Mouse (Mus musculus) liver, embryonic 11.5 days (tissue): ENCODE results near the gene Rmdn2. TPM values are rescaled to one million over a fixed set of nuclear protein-coding genes. Genes with fewer than 3 reads are reported as not detected.

ENCODE experiments used
- ATAC-seq: fragments of 200-750 bp; cut with Nextera tagmentation; replicated peaks from 2 replicates; pipeline ENCODE4 v1.8.0; 2017; ENCODE audit warnings: moderate number of reproducible peaks, mild to moderate bottlenecking, moderate TSS enrichment, moderate library complexity; ENCODE audit not compliant: low FRiP score
- DNase-seq: peaks from one replicate; pipeline ENCODE4 v3.0.0-alpha.2; 2017; ENCODE audit warnings: low spot score
- H3K27ac ChIP-seq: fragments of 300-500 bp; sonication (generic); 2 replicates; pipeline ENCODE4 v1.5.1; 2014; ENCODE audit warnings: mild to moderate bottlenecking, low read depth, low read length, control low read depth
- H3K27me3 ChIP-seq: fragments of 300-500 bp; sonication (generic); replicated peaks from 2 replicates; pipeline ENCODE4 v1.6.1; 2014; ENCODE audit warnings: low read length, mixed read lengths; ENCODE audit not compliant: control insufficient read depth, insufficient read depth
- H3K36me3 ChIP-seq: fragments of 300-500 bp; sonication (generic); 2 replicates; pipeline ENCODE4 v1.6.1; 2014; ENCODE audit warnings: mild to moderate bottlenecking, low read length, moderate library complexity, mixed read lengths; ENCODE audit not compliant: control insufficient read depth, insufficient read depth
- H3K4me1 ChIP-seq: fragments of 300-500 bp; sonication (generic); replicated peaks from 2 replicates; pipeline ENCODE4 v1.6.1; 2014; ENCODE audit warnings: low read length, mixed read lengths; ENCODE audit not compliant: control insufficient read depth, insufficient read depth
- H3K4me2 ChIP-seq: fragments of 300-500 bp; sonication (generic); 2 replicates; pipeline ENCODE4 v1.6.1; 2014; ENCODE audit warnings: mild to moderate bottlenecking, control low read depth, moderate library complexity
- H3K4me3 ChIP-seq: fragments of 300-500 bp; sonication (generic); 2 replicates; pipeline ENCODE4 v1.5.1; 2014; ENCODE audit warnings: low read depth, low read length, control low read depth
- H3K9ac ChIP-seq: fragments of 300-500 bp; sonication (generic); 2 replicates; pipeline ENCODE4 v1.6.1; 2014; ENCODE audit warnings: low read depth, low read length, control low read depth
- H3K9me3 ChIP-seq: fragments of 300-500 bp; sonication (generic); 2 replicates; pipeline ENCODE4 v1.6.1; 2016; ENCODE audit warnings: low read length, inconsistent platforms, mixed read lengths; ENCODE audit not compliant: control insufficient read depth
- WGBS: fragments of 180-500 bp; shearing (Covaris S2); extraction: QIAGEN DNeasy Blood & Tissue Kit; methylation state at CpG from one replicate; pipeline ENCODE4 v1.1.7; 2014; 5-methylcytosine and 5-hydroxymethylcytosine counted together
- polyA plus RNA-seq: library from polyadenylated mRNA; unstranded; fragments of >200 nt; fragmentation: Nextera tagmentation; extraction: Ambion mirVana; gene quantifications from 2 replicates; pipeline ENCODE4 v1.2.1, GENCODE M21; 2014

The Rmdn2 gene
- polyA plus RNA-seq, 1 experiment from 2014 or later = 9.1 TPM

DNA sequence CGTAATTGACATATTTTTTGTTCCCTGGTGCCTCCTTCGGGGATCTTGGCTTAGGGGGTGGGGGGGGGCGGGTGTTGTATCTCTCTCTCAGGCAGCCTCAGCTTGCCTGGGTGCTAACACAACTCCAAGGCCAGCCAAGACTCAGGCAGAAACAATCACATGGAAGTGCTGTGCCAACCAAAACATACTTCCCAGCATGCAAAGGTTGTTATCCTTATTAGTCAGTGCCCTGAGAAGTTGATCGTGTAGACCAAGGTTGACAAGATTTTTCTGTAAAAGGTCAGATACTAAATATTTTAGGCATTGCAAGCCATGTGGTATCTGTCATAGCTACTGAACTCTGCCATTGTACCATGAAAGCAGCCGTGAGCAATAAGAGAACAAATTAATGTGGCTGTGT is 89.2 kb downstream of the Rmdn2 start:
- 85% methylated on average over 5 of the region's 5 CpGs for WGBS
- no peak for DNase-seq
- H3K4me2 ChIP-seq = no peak overlapping the region
- no peaks in the 10 kb centered on the region for H3K27me3 ChIP-seq
- H3K4me3 ChIP-seq = no peak overlapping the region
- no peak overlapping the region for H3K27ac ChIP-seq
- H3K4me1 ChIP-seq = no peaks in the 10 kb centered on the region
- no peaks in the 10 kb centered on the region for H3K36me3 ChIP-seq
- no peaks in the 10 kb centered on the region for H3K9me3 ChIP-seq
- ATAC-seq = no peak
- H3K9ac ChIP-seq = no peak overlapping the region

DNA sequence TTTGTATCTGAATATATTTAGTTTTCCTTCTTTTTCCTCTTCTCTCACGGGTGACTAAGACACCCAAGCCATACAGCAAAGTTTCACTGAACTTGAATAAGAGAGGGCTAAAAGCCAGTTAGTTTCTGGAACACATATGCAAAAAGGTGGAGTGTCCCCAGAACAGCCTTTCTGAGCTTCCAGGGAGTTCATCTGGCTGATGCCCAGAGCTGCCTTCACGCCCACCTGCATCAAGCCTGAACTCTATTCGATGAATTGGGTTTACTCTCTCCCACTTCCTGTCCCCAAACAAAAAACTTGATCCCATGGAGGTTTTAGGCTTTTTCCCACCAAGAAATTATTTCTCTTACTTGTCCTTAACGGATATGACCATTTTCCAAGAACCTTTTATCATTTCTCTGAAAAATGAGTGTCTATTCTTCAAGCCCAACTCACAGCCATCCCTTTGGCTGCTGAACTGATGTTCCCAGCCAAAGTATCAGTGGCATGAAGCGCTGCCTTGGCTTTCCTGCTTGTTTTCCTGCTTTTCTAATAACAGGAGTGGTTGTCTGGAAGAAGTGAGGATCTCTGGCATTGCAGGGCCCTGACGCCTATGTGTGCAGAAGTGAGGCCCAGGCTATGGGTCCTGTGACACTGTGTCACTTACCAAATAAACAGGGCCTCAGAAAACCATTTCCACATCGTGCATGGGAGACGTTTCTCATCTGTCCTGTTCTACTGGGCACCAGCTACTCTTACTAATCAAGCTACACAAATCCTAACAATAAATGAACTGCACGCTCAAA is 94.2 kb downstream of the Rmdn2 start:
- 74% methylated on average over 9 of the region's 9 CpGs for WGBS
- H3K27ac ChIP-seq = no peak overlapping the region
- H3K4me3 ChIP-seq = no peak overlapping the region
- no peaks in the 10 kb centered on the region for H3K4me1 ChIP-seq
- DNase-seq (no peak), ATAC-seq (no peak)
- H3K9ac ChIP-seq = no peak overlapping the region
- H3K27me3 ChIP-seq = peaks cover 10% of the 10 kb centered on the region
- H3K9me3 ChIP-seq = no peaks in the 10 kb centered on the region
- no peak overlapping the region for H3K4me2 ChIP-seq
- H3K36me3 ChIP-seq = no peaks in the 10 kb centered on the region

DNA sequence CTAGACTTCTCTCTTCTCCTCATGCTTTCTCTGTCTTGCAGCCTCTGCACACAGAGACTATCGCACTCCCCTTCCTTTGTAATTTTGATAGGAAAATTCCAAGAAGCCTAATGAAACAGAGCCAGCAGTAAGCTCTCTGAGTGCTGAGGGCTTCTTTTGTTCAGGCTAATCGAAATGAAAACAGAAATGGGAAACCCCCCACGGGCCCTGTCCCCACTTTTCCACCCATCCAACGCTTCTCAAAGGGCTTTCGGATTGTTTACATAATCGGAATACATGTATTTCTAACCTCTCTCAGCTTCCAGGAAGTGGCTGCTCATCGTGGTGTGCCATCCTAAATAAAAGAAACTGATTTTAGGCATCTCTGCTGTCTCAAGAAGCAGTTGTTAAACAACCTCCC is 96.5 kb downstream of the Rmdn2 start:
- WGBS = 42% methylated on average over 7 of the region's 7 CpGs
- Histone ChIP-seq H3K9me3 (no peaks in the 10 kb centered on the region), H3K36me3 (no peaks in the 10 kb centered on the region), H3K27ac (no peak overlapping the region), H3K4me3 (no peak overlapping the region), H3K4me1 (0 out of 2 replicates have a peak, but pooled peaks cover 2% of the 10 kb centered on the region), H3K9ac (no peak overlapping the region), H3K27me3 (peaks cover 23% of the 10 kb centered on the region), H3K4me2 (no peak overlapping the region)
- DNase-seq (no peak), ATAC-seq (no peak)

DNA sequence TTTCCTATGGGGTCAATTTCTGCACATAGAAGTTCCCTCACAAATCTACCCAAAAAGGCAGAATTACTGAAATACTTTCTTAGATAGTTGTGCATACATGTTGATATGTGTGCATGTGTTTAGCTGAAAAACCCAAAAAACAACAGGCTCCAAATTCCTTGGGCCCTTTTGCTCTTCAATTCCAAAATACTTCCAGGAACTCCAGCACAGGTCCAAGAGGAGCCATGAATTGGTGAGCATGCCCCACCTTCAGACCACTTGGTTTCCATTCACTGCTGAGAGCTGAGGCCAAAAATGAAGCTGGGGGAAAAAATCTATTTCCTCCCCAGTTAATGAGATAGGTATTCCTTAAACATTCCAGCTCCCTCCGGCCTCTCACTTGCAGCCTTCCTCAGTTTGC is 98.1 kb downstream of the Rmdn2 start:
- Histone ChIP-seq H3K36me3 (no peaks in the 10 kb centered on the region), H3K27me3 (peaks cover 38% of the 10 kb centered on the region), H3K27ac (no peak overlapping the region), H3K9me3 (no peaks in the 10 kb centered on the region), H3K4me1 (peaks cover 7% of the 10 kb centered on the region; the same call in 1 of the 2 replicates), H3K4me3 (no peak overlapping the region), H3K9ac (no peak overlapping the region), H3K4me2 (no peak overlapping the region)
- DNase-seq (no peak), ATAC-seq (no peak)
- WGBS = 35% methylated on average over 1 of the region's 1 CpGs

DNA sequence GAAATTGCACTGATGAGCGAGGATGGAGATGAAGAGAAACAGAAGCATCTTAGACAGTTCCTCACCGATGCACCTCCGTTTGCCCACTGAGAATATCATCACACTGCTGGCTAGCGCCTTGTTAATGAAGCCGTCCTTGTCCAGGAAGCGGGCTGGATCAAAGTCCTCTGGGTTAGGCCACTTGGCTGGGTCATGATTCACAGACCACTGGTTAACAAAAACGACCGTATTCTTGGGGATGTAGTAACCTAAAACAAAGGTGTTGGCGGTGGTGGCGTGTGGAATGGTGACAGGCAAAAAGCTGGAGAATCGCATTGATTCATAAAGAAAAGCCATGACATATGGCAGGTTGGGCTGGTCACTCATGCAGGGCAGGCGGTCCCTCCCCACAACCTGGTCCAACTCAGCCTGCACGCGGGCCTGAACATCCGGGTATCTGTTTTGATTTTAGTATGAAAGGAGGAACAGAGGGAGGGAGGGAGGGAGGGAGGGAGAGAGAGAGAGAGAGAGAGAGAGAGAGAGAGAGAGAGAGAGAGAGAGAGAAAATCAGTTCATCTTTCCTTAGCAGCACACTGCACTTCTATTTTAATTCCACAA is 98.7 kb downstream of the Rmdn2 start:
- H3K27ac ChIP-seq = no peak overlapping the region
- no peak overlapping the region for H3K4me3 ChIP-seq
- peaks cover 45% of the 10 kb centered on the region for H3K27me3 ChIP-seq
- H3K9ac ChIP-seq = no peak overlapping the region
- 21% methylated on average over 15 of the region's 15 CpGs for WGBS
- peaks cover 11% of the 10 kb centered on the region; the same call in 1 of the 2 replicates for H3K4me1 ChIP-seq
- H3K4me2 ChIP-seq = no peak overlapping the region
- DNase-seq (no peak), ATAC-seq (no peak)
- no peaks in the 10 kb centered on the region for H3K9me3 ChIP-seq
- H3K36me3 ChIP-seq = no peaks in the 10 kb centered on the region

DNA sequence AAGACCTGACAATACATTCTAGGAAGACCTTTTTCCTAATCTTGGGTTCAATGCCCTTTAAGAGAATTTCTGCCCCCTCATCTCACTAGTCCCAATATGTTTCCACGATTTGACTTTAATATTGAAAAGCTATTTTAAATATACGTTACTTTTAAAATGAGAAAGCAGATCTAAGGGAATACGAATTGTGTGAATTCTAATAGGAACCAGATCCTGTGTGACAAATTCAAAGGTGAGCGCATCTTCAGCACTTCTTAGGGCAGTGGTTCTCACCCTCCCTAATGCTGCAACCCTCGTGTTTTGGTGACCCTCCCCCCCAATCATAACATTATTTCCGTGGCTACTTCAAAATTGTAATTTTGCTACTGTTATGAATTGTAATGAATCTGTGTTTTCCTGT is 100.3 kb downstream of the Rmdn2 start:
- no peaks in the 10 kb centered on the region for H3K9me3 ChIP-seq
- H3K4me3 ChIP-seq = 0 out of 2 replicates have a peak overlapping the region, but pooled peaks have one; percentile 5
- ATAC-seq (no peak), DNase-seq (no peak)
- no peak overlapping the region for H3K27ac ChIP-seq
- H3K4me2 ChIP-seq = no peak overlapping the region; the same call in 1 of the 2 replicates
- peaks cover 15% of the 10 kb centered on the region; the same call in 1 of the 2 replicates for H3K4me1 ChIP-seq
- H3K36me3 ChIP-seq = no peaks in the 10 kb centered on the region
- 18% methylated on average over 6 of the region's 6 CpGs for WGBS
- H3K9ac ChIP-seq = no peak overlapping the region
- peaks cover 59% of the 10 kb centered on the region for H3K27me3 ChIP-seq

DNA sequence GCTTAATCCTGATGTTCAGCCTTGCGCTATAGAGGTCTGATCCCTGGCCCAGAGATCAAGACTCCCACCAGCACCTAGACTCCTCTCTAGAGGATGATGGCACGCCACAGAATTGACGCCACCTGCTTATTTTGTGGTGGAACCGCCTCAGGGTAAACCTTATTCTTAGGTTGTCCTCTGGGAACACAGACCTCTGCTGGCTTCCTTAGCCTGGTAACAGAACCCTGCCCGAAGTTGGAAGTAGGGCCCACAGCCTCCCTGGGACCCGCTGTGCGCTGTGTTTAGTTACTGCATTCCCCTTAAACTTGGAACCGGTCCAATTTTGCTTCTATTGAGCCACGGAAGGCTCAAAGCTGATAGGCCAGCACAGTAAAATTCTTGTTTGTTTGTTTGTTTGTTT is 100.9 kb downstream of the Rmdn2 start:
- no peak overlapping the region for H3K9ac ChIP-seq
- H3K27me3 ChIP-seq = peaks cover 64% of the 10 kb centered on the region
- H3K9me3 ChIP-seq = no peaks in the 10 kb centered on the region
- peaks cover 15% of the 10 kb centered on the region; the same call in 1 of the 2 replicates for H3K4me1 ChIP-seq
- 12% methylated on average over 9 of the region's 9 CpGs for WGBS
- no peaks in the 10 kb centered on the region for H3K36me3 ChIP-seq
- no peak overlapping the region for H3K27ac ChIP-seq
- peak overlapping the region; percentile 22; the same call in 1 of the 2 replicates for H3K4me2 ChIP-seq
- H3K4me3 ChIP-seq = peak overlapping the region; percentile 43; the same call in 1 of the 2 replicates
- no peak for ATAC-seq
- DNase-seq = no peak

DNA sequence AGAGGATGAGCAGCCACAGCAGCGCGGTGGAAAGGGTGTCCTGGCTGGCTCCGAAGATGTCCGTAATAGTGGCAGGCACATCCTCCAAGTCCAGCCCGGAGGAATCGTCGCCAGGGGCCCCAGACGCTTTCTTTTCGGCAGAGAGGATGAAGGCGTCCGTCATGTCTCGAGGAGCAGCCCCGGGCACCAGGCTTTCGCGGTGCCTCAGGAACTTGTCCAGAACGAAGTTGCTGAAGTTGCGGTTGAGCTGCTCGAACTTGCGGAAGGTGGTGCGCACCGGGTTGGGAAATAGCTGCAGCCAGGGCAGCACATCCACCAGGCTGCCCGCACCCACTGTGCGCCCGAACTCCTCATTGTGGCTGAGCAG is 101.6 kb downstream of the Rmdn2 start:
- ATAC-seq (no peak), DNase-seq (no peak)
- no peaks in the 10 kb centered on the region for H3K36me3 ChIP-seq
- peaks cover 15% of the 10 kb centered on the region; the same call in 1 of the 2 replicates for H3K4me1 ChIP-seq
- no peaks in the 10 kb centered on the region for H3K9me3 ChIP-seq
- H3K27me3 ChIP-seq = peaks cover 66% of the 10 kb centered on the region
- H3K4me3 ChIP-seq = peak overlapping the region; percentile 43
- under 1% methylated on average over 24 of the region's 24 CpGs for WGBS
- H3K27ac ChIP-seq = no peak overlapping the region
- H3K4me2 ChIP-seq = peak overlapping the region; percentile 80
- peak overlapping the region; percentile 38 for H3K9ac ChIP-seq
